Mouse (Mus musculus) kidney, embryonic 16.5 days (tissue): ENCODE data around the gene Stpg3. TPM values are rescaled to one million over a fixed set of nuclear protein-coding genes. Genes with fewer than 3 reads are reported as not detected.
A peak's percentile ranks its signal among the peaks of the same experiment; 100 is the strongest.

ENCODE experiments used
- ATAC-seq: fragments of 200-750 bp; cut with Nextera tagmentation; 2 replicates; pipeline ENCODE4 v1.8.0; 2017; ENCODE audit warnings: moderate TSS enrichment; ENCODE audit not compliant: low FRiP score, low TSS enrichment
- H3K27ac ChIP-seq: fragments of 300-500 bp; sonication (generic); 2 replicates; pipeline ENCODE4 v1.5.1; 2014; ENCODE audit warnings: low read length
- H3K27me3 ChIP-seq: fragments of 300-500 bp; sonication (generic); 2 replicates; pipeline ENCODE4 v1.6.1; 2014; ENCODE audit warnings: low read length, control low read depth, mixed read lengths; ENCODE audit not compliant: insufficient read depth
- H3K36me3 ChIP-seq: fragments of 300-500 bp; sonication (generic); 2 replicates; pipeline ENCODE4 v1.6.1; 2014; ENCODE audit warnings: low read length, control low read depth, mixed read lengths; ENCODE audit not compliant: insufficient read depth
- H3K4me1 ChIP-seq: fragments of 300-500 bp; sonication (generic); 2 replicates; pipeline ENCODE4 v1.6.1; 2014; ENCODE audit warnings: low read length, control low read depth, mixed read lengths; ENCODE audit not compliant: insufficient read depth
- H3K4me2 ChIP-seq: fragments of 300-500 bp; sonication (generic); replicated peaks from 2 replicates; pipeline ENCODE4 v1.6.1; 2014; ENCODE audit warnings: low read depth, low read length
- H3K4me3 ChIP-seq: fragments of 300-500 bp; sonication (generic); 2 replicates; pipeline ENCODE4 v1.5.1; 2014; ENCODE audit warnings: mild to moderate bottlenecking, low read length
- H3K9ac ChIP-seq: fragments of 300-500 bp; sonication (generic); replicated peaks from 2 replicates; pipeline ENCODE4 v1.6.1; 2014; ENCODE audit warnings: low read length
- H3K9me3 ChIP-seq: fragments of 300-500 bp; sonication (generic); 2 replicates; pipeline ENCODE4 v1.6.1; 2016; ENCODE audit warnings: low read length, control low read depth
- WGBS: fragments of 180-500 bp; shearing (Covaris S2); extraction: QIAGEN DNeasy Blood & Tissue Kit; methylation state at CpG from one replicate; pipeline ENCODE4 v1.1.7; 2014; 5-methylcytosine and 5-hydroxymethylcytosine counted together
- polyA plus RNA-seq: library from polyadenylated mRNA; unstranded; fragments of >200 nt; fragmentation: Nextera tagmentation; extraction: Ambion mirVana; gene quantifications from 2 replicates; pipeline ENCODE4 v1.2.1, GENCODE M21; 2015

Stpg3 gene
- polyA plus RNA-seq, 1 experiment from 2014 or later = 0.82 TPM

DNA sequence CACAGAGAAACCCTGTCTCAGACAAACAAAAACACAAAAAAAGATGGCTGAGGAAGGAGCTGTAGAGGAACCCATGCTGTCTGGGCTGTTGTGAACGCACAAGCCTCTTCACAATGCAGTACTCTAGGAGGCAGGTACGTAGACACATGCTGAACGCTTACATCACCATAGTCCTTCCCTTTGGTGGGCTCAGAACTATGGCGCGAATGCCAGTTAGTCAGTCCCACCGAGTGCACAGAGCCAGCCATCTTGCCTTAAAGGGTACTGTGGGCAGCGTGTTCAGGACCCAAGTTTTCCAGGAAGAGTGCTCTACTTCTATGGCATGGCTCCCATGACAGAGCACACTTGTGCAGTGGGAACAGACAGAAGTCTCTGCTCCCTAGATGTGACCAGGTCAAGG, 29.9 kb downstream of the Stpg3 start:
- H3K9ac ChIP-seq = 0 out of 2 replicates have a peak overlapping the region, but pooled peaks have one; percentile 11
- 93% methylated on average over 7 of the region's 7 CpGs for WGBS
- peaks cover 31% of the 10 kb centered on the region for H3K27me3 ChIP-seq
- H3K9me3 ChIP-seq = no peaks in the 10 kb centered on the region
- no peak overlapping the region for H3K27ac ChIP-seq
- H3K36me3 ChIP-seq = peaks cover 2% of the 10 kb centered on the region; the same call in 1 of the 2 replicates
- no peak overlapping the region for H3K4me2 ChIP-seq
- no peak for ATAC-seq
- H3K4me3 ChIP-seq = no peak overlapping the region
- H3K4me1 ChIP-seq = peaks cover 47% of the 10 kb centered on the region

DNA sequence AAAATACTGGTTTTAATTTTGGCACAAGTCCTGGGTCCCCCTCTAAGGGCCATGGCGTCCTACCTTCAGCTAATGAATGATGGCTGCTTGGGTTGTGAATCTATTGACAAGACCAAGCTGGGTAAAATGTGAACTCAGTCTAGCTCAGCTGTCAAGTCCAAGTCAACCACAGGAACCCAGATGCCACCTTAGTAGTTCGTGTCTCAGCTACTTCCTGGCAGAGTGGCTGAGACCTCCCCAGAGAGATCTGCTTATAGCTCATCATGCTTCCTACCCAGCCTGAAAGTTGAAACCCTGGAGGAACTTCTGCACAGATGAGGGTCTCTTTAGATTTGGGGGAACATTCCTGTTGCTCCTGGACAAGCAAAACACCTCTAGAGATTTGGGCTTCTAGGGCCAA, 31.1 kb downstream of the Stpg3 start:
- peaks cover 58% of the 10 kb centered on the region for H3K4me1 ChIP-seq
- peaks cover 2% of the 10 kb centered on the region; the same call in 1 of the 2 replicates for H3K36me3 ChIP-seq
- H3K4me2 ChIP-seq = peak overlapping the region; percentile 87
- H3K9me3 ChIP-seq = no peaks in the 10 kb centered on the region
- peaks cover 38% of the 10 kb centered on the region for H3K27me3 ChIP-seq
- peak overlapping the region; percentile 67 for H3K4me3 ChIP-seq
- no peak for ATAC-seq
- H3K27ac ChIP-seq = no peak overlapping the region
- WGBS = 56% methylated on average over 2 of the region's 2 CpGs
- H3K9ac ChIP-seq = no peak overlapping the region; the same call in 1 of the 2 replicates

DNA sequence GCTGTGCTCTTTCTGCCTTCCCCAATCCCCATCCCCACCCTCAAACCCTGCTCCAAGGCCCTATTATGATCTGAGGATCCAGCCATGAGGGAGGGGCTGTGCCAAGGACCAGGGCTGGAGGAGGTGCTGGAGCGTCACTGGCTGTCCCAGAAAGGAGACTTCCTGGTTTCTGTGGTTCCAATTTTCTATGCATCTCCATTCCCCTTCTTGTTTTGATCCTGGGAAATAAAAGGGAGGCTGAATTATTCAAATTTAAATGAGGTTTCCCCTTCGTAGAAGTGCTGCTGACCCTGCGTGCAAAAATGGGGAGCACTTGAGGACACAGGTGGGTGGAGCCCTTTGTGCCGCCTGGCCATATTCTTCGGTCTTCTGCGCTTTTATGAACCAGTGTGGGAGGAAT, 31.8 kb downstream of the Stpg3 start:
- WGBS = 21% methylated on average over 6 of the region's 6 CpGs
- H3K27ac ChIP-seq = no peak overlapping the region
- peak overlapping the region; percentile 17; the same call in 1 of the 2 replicates for H3K9ac ChIP-seq
- H3K9me3 ChIP-seq = no peaks in the 10 kb centered on the region
- H3K4me1 ChIP-seq = peaks cover 64% of the 10 kb centered on the region
- H3K4me3 ChIP-seq = peak overlapping the region; percentile 67
- H3K27me3 ChIP-seq = peaks cover 38% of the 10 kb centered on the region
- ATAC-seq = no peak
- peak overlapping the region; percentile 87 for H3K4me2 ChIP-seq
- H3K36me3 ChIP-seq = peaks cover 2% of the 10 kb centered on the region; the same call in 1 of the 2 replicates

GRCm38 (mm10) chr2:25181891-25182397, 32.5 kb downstream of the Stpg3 start:
- Histone ChIP-seq H3K27me3 (peaks cover 38% of the 10 kb centered on the region), H3K4me1 (peaks cover 72% of the 10 kb centered on the region), H3K4me3 (peak overlapping the region; percentile 67), H3K27ac (peak overlapping the region; percentile 91), H3K36me3 (peaks cover 2% of the 10 kb centered on the region; the same call in 1 of the 2 replicates), H3K9me3 (no peaks in the 10 kb centered on the region), H3K4me2 (peak overlapping the region; percentile 87), H3K9ac (peak overlapping the region; percentile 76)
- no peak for ATAC-seq
- under 1% methylated on average over 17 of the region's 17 CpGs for WGBS

DNA sequence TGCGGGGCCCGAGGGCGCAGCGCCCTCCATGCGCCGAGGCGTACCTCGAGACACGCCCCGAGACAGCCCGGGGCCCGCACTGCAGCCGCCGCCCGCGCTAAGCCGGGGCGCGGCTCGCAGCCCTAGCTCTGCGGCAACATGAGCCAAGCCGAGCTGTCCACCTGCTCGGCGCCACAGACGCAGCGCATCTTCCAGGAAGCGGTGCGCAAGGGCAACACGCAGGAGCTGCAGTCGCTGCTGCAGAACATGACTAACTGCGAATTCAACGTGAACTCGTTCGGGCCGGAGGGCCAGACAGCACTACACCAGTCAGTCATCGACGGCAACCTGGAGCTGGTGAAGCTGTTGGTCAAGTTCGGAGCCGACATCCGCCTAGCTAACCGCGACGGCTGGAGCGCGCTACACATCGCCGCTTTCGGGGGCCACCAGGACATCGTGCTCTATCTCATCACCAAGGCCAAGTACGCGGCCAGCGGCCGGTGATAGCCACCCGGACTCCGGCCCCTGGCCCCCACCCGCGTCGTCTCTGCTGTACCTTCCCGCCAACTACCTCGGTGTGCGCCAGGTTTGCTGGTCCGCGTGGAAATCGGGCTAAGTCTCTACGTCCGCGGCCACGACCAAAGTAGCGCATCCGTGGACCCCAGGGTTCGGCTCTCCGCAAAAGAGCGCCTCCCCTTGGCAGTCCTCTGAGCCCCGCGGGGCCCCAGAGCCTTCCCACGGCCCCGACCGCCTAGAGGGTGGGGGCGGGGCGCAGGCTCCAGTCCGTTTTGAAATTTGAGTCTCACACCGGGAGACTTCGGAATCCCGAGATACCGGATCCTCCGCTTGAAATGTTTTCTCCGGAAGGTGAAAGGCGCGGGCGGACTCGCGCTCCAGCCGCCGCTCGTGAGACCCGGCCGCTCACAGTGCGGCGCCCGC, 33.2 kb downstream of the Stpg3 start:
- Histone ChIP-seq H3K27ac (peak overlapping the region; percentile 91), H3K9ac (peak overlapping the region; percentile 76), H3K4me2 (peak overlapping the region; percentile 87), H3K27me3 (peaks cover 38% of the 10 kb centered on the region), H3K4me3 (peak overlapping the region; percentile 67), H3K9me3 (no peaks in the 10 kb centered on the region), H3K36me3 (peaks cover 2% of the 10 kb centered on the region; the same call in 1 of the 2 replicates), H3K4me1 (peaks cover 78% of the 10 kb centered on the region)
- under 1% methylated on average over 94 of the region's 100 CpGs for WGBS
- peak; percentile 17; the same call in 1 of the 2 replicates for ATAC-seq

- Histone ChIP-seq H3K4me2 (peak within 1 kb of the TSS; percentile 87), H3K27ac (peak within 1 kb of the TSS; percentile 91), H3K4me1 (peaks cover 78% of the 10 kb centered on the region), H3K4me3 (peak within 1 kb of the TSS; percentile 67), H3K27me3 (peaks cover 38% of the 10 kb centered on the region), H3K36me3 (peaks cover 2% of the 10 kb centered on the region; the same call in 1 of the 2 replicates), H3K9ac (peak within 1 kb of the TSS; percentile 76), H3K9me3 (no peaks in the 10 kb centered on the region)
- peak; percentile 89 for ATAC-seq
- WGBS = 0% methylated on average over 35 of the region's 35 CpGs
Measured at GRCm38 (mm10) chr2:25180478-25180903, 33.9 kb downstream of the Stpg3 start, which contains the start of gene Nrarp. Gene Nrarp, plus strand, starts transcription at chr2:25180758.

DNA sequence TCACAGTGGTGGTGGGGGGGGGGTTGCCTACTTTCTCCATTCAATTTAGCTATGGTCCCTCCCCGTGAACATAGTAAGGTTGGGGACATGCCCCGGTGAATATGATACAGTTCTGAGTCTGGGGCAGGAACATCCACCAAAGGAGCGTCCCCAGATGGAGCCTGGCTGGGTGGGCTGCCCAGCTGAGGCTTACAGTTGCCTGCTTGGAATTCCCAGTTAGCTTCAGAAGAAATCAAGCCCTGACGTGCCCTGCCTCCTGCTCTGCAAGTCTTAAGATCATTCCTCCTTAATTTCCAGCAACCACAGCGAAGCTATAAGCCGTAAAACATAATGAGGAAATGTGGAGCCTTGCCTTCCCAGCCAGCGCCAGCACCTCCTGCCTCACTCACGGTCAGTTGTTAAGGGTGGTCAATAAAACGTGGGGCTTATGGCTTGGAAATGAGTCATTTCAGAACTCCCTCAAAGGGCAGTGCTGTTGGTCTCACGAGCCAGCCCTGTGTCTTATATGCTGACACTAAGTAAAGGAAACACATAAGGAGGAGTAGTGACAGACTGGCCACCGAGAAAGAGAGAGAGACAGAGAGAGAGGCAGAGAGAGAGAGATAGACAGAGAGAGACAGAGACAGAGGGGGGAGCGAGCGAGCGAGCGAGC, 34.7 kb downstream of the Stpg3 start:
- no peak for ATAC-seq
- H3K36me3 ChIP-seq = peaks cover 2% of the 10 kb centered on the region; the same call in 1 of the 2 replicates
- H3K27ac ChIP-seq = peak overlapping the region; percentile 63
- peaks cover 78% of the 10 kb centered on the region for H3K4me1 ChIP-seq
- WGBS = 20% methylated on average over 15 of the region's 15 CpGs
- H3K4me2 ChIP-seq = peak overlapping the region; percentile 87
- H3K27me3 ChIP-seq = peaks cover 37% of the 10 kb centered on the region
- H3K9me3 ChIP-seq = no peaks in the 10 kb centered on the region
- peak overlapping the region; percentile 67 for H3K4me3 ChIP-seq
- peak overlapping the region; percentile 59 for H3K9ac ChIP-seq

- WGBS = 25% methylated on average over 10 of the region's 10 CpGs
- Histone ChIP-seq H3K4me1 (peaks cover 75% of the 10 kb centered on the region), H3K27me3 (peaks cover 32% of the 10 kb centered on the region), H3K4me2 (peak overlapping the region; percentile 2; the same call in 1 of the 2 replicates), H3K9ac (peak overlapping the region; percentile 25; the same call in 1 of the 2 replicates), H3K36me3 (no peaks in the 10 kb centered on the region), H3K4me3 (no peak overlapping the region), H3K9me3 (no peaks in the 10 kb centered on the region), H3K27ac (peak overlapping the region; percentile 91)
- no peak for ATAC-seq
Measured at GRCm38 (mm10) chr2:25178285-25178972, 36.0 kb downstream of the Stpg3 start.

DNA sequence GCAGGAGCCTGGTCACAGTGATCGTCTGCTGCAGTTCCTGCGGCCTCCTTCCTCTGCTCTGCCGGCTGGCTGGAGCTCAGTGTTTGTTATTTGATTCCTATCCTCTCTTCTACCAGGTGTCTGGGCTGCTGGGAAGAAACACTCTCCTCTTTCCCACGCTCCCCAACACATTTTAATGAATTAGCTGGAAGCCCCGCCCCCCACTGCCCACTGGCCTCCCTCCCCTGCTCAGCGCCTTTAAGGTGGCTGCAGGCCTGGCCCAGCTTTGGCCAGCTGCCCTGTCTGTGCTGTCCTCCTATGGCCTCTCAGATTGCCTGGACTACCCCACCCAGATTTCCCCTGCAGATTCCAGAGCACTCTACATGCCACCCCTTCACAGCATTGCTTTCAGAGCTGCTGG, 36.8 kb downstream of the Stpg3 start:
- H3K4me1 ChIP-seq = peaks cover 75% of the 10 kb centered on the region
- H3K9ac ChIP-seq = peak overlapping the region; percentile 40; the same call in 1 of the 2 replicates
- peak overlapping the region; percentile 8 for H3K4me3 ChIP-seq
- H3K27me3 ChIP-seq = peaks cover 25% of the 10 kb centered on the region
- H3K4me2 ChIP-seq = peak overlapping the region; percentile 44
- 3% methylated on average over 6 of the region's 6 CpGs for WGBS
- no peaks in the 10 kb centered on the region for H3K9me3 ChIP-seq
- peak; percentile 63 for ATAC-seq
- H3K27ac ChIP-seq = peak overlapping the region; percentile 91
- no peaks in the 10 kb centered on the region for H3K36me3 ChIP-seq
